Mouse (Mus musculus) forebrain, embryonic 12.5 days (tissue): ENCODE data around the gene Lrch1. TPM values are rescaled to one million over a fixed set of nuclear protein-coding genes. Genes with fewer than 3 reads are reported as not detected.
A peak's percentile ranks its signal among the peaks of the same experiment; 100 is the strongest.

Source experiments
- ATAC-seq: fragments of 200-750 bp; cut with Nextera tagmentation; 2 replicates; pipeline ENCODE4 v1.8.0; 2017; ENCODE audit warnings: moderate TSS enrichment; ENCODE audit not compliant: low FRiP score
- H3K27ac ChIP-seq: fragments of 300-500 bp; sonication (generic); 2 replicates; pipeline ENCODE4 v1.5.1; 2016; ENCODE audit warnings: mild to moderate bottlenecking
- H3K27me3 ChIP-seq: fragments of 300-500 bp; sonication (generic); 2 replicates; pipeline ENCODE4 v1.6.1; 2016; ENCODE audit warnings: mild to moderate bottlenecking
- H3K36me3 ChIP-seq: fragments of 300-500 bp; sonication (generic); replicated peaks from 2 replicates; pipeline ENCODE4 v1.6.1; 2016; ENCODE audit warnings: mild to moderate bottlenecking
- H3K4me1 ChIP-seq: fragments of 300-500 bp; sonication (generic); 2 replicates; pipeline ENCODE4 v1.6.1; 2016
- H3K4me2 ChIP-seq: fragments of 300-500 bp; sonication (generic); 2 replicates; pipeline ENCODE4 v1.6.1; 2016; ENCODE audit warnings: mild to moderate bottlenecking, moderate library complexity
- H3K4me3 ChIP-seq: fragments of 300-500 bp; sonication (generic); replicated peaks from 2 replicates; pipeline ENCODE4 v1.5.1; 2016; ENCODE audit warnings: mild to moderate bottlenecking
- H3K9ac ChIP-seq: fragments of 300-500 bp; sonication (generic); 2 replicates; pipeline ENCODE4 v1.6.1; 2016; ENCODE audit warnings: mild to moderate bottlenecking
- H3K9me3 ChIP-seq: fragments of 300-500 bp; sonication (generic); 2 replicates; pipeline ENCODE4 v1.6.1; 2016
- WGBS: fragments of 180-500 bp; shearing (Covaris S2); methylation state at CpG from one replicate; pipeline ENCODE4 v1.1.7; 2016; 5-methylcytosine and 5-hydroxymethylcytosine counted together
- polyA plus RNA-seq: library from polyadenylated mRNA; unstranded; fragments of >200 nt; fragmentation: Nextera tagmentation; extraction: Ambion mirVana; gene quantifications from 2 replicates; pipeline ENCODE4 v1.2.1, GENCODE M21; 2016

Lrch1 gene
- polyA plus RNA-seq, 1 experiment from 2014 or later: 13.6 TPM

GRCm38 (mm10) chr14:74972687-74973086, 25.0 kb upstream of the Lrch1 start:
- no peaks in the 10 kb centered on the region for H3K27me3 ChIP-seq
- no peak overlapping the region for H3K4me2 ChIP-seq
- WGBS: 85% methylated on average over 5 of the region's 5 CpGs
- no peaks in the 10 kb centered on the region for H3K9me3 ChIP-seq
- H3K36me3 ChIP-seq: no peaks in the 10 kb centered on the region
- H3K27ac ChIP-seq: no peak overlapping the region
- ATAC-seq: no peak
- H3K4me3 ChIP-seq: no peak overlapping the region
- no peaks in the 10 kb centered on the region; the same call in 1 of the 2 replicates for H3K4me1 ChIP-seq
- H3K9ac ChIP-seq: no peak overlapping the region

GRCm38 (mm10) chr14:74972216-74972615, 24.5 kb upstream of the Lrch1 start:
- no peak for ATAC-seq
- WGBS: 65% methylated on average over 3 of the region's 3 CpGs
- no peak overlapping the region for H3K4me2 ChIP-seq
- H3K9ac ChIP-seq: no peak overlapping the region
- no peak overlapping the region for H3K4me3 ChIP-seq
- no peaks in the 10 kb centered on the region; the same call in 1 of the 2 replicates for H3K4me1 ChIP-seq
- H3K36me3 ChIP-seq: no peaks in the 10 kb centered on the region
- H3K27ac ChIP-seq: no peak overlapping the region
- no peaks in the 10 kb centered on the region for H3K9me3 ChIP-seq
- no peaks in the 10 kb centered on the region for H3K27me3 ChIP-seq

- H3K27ac ChIP-seq: no peak overlapping the region
- H3K4me2 ChIP-seq: no peak overlapping the region
- no peak overlapping the region for H3K9ac ChIP-seq
- no peak for ATAC-seq
- no peaks in the 10 kb centered on the region for H3K4me1 ChIP-seq
- 72% methylated on average over 3 of the region's 3 CpGs for WGBS
- no peak overlapping the region for H3K4me3 ChIP-seq
- no peaks in the 10 kb centered on the region for H3K9me3 ChIP-seq
- no peaks in the 10 kb centered on the region for H3K36me3 ChIP-seq
- H3K27me3 ChIP-seq: no peaks in the 10 kb centered on the region
Measured at GRCm38 (mm10) chr14:74963402-74963764, 15.7 kb upstream of the Lrch1 start.

- Histone ChIP-seq H3K4me3 (no peak overlapping the region), H3K9me3 (no peaks in the 10 kb centered on the region), H3K4me1 (no peaks in the 10 kb centered on the region), H3K36me3 (no peaks in the 10 kb centered on the region), H3K4me2 (no peak overlapping the region), H3K9ac (no peak overlapping the region), H3K27ac (no peak overlapping the region), H3K27me3 (no peaks in the 10 kb centered on the region)
- ATAC-seq: no peak
- 88% methylated on average over 8 of the region's 8 CpGs for WGBS
Measured at GRCm38 (mm10) chr14:74962713-74963401, 15.2 kb upstream of the Lrch1 start.

GRCm38 (mm10) chr14:74960568-74960967, 12.9 kb upstream of the Lrch1 start:
- no peak overlapping the region for H3K9ac ChIP-seq
- ATAC-seq: no peak
- no peaks in the 10 kb centered on the region for H3K36me3 ChIP-seq
- no peak overlapping the region for H3K4me2 ChIP-seq
- no peaks in the 10 kb centered on the region for H3K27me3 ChIP-seq
- H3K27ac ChIP-seq: no peak overlapping the region
- H3K4me3 ChIP-seq: no peak overlapping the region
- H3K4me1 ChIP-seq: no peaks in the 10 kb centered on the region
- 79% methylated on average over 5 of the region's 5 CpGs for WGBS
- H3K9me3 ChIP-seq: no peaks in the 10 kb centered on the region

GRCm38 (mm10) chr14:74956702-74957101, 9.0 kb upstream of the Lrch1 start:
- Histone ChIP-seq H3K4me2 (no peak overlapping the region), H3K9ac (no peak overlapping the region), H3K4me1 (no peaks in the 10 kb centered on the region), H3K36me3 (no peaks in the 10 kb centered on the region), H3K27ac (no peak overlapping the region), H3K27me3 (no peaks in the 10 kb centered on the region), H3K9me3 (no peaks in the 10 kb centered on the region), H3K4me3 (no peak overlapping the region)
- no peak for ATAC-seq
- 57% methylated on average over 2 of the region's 2 CpGs for WGBS

GRCm38 (mm10) chr14:74956234-74956633, 8.6 kb upstream of the Lrch1 start:
- Histone ChIP-seq H3K27ac (no peak overlapping the region), H3K4me3 (no peak overlapping the region), H3K36me3 (no peaks in the 10 kb centered on the region), H3K9me3 (no peaks in the 10 kb centered on the region), H3K4me1 (no peaks in the 10 kb centered on the region), H3K4me2 (no peak overlapping the region), H3K9ac (no peak overlapping the region), H3K27me3 (no peaks in the 10 kb centered on the region)
- 84% methylated on average over 1 of the region's 1 CpGs for WGBS
- ATAC-seq: no peak

GRCm38 (mm10) chr14:74948426-74949240, 957 bp upstream of the Lrch1 start:
- no peak for ATAC-seq
- no peaks in the 10 kb centered on the region for H3K27me3 ChIP-seq

GRCm38 (mm10) chr14:74948014-74948396, 329 bp upstream of the Lrch1 start:
- Histone ChIP-seq H3K27me3 (no peaks in the 10 kb centered on the region), H3K4me2 (peak overlapping the region; percentile 83), H3K36me3 (no peaks in the 10 kb centered on the region), H3K27ac (peak overlapping the region; percentile 77), H3K9me3 (no peaks in the 10 kb centered on the region), H3K4me3 (peak overlapping the region; percentile 82), H3K9ac (peak overlapping the region; percentile 83), H3K4me1 (peaks cover 15% of the 10 kb centered on the region)
- no peak; the same call in 1 of the 2 replicates for ATAC-seq
- WGBS: 30% methylated on average over 13 of the region's 13 CpGs

More at GRCm38 (mm10) chr14:74948426-74949240, 957 bp upstream of the Lrch1 start:
- H3K36me3 ChIP-seq: no peaks in the 10 kb centered on the region
- no peak overlapping the region for H3K9ac ChIP-seq
- no peak overlapping the region; the same call in 1 of the 2 replicates for H3K27ac ChIP-seq
- peak overlapping the region; percentile 82 for H3K4me3 ChIP-seq
- H3K4me1 ChIP-seq: peaks cover 15% of the 10 kb centered on the region
- no peaks in the 10 kb centered on the region for H3K9me3 ChIP-seq
- peak overlapping the region; percentile 83 for H3K4me2 ChIP-seq
- WGBS: 57% methylated on average over 14 of the region's 14 CpGs

- Histone ChIP-seq H3K4me1 (peaks cover 15% of the 10 kb centered on the region), H3K4me3 (peak overlapping the region; percentile 82), H3K9me3 (no peaks in the 10 kb centered on the region), H3K36me3 (no peaks in the 10 kb centered on the region), H3K27ac (peak overlapping the region; percentile 77), H3K27me3 (no peaks in the 10 kb centered on the region), H3K4me2 (peak overlapping the region; percentile 83), H3K9ac (peak overlapping the region; percentile 83)
- WGBS: 0% methylated on average over 56 of the region's 56 CpGs
- ATAC-seq: peak; percentile 78
Measured at GRCm38 (mm10) chr14:74946751-74947375, 813 bp downstream of the Lrch1 start.

- WGBS: 4% methylated on average over 13 of the region's 13 CpGs
- H3K4me3 ChIP-seq: peak overlapping the region; percentile 82
- ATAC-seq: peak; percentile 10; the same call in 1 of the 2 replicates
- H3K4me1 ChIP-seq: peaks cover 15% of the 10 kb centered on the region
- no peak overlapping the region for H3K27ac ChIP-seq
- H3K27me3 ChIP-seq: no peaks in the 10 kb centered on the region
- H3K9ac ChIP-seq: peak overlapping the region; percentile 83
- no peaks in the 10 kb centered on the region for H3K9me3 ChIP-seq
- peak overlapping the region; percentile 83 for H3K4me2 ChIP-seq
- no peaks in the 10 kb centered on the region for H3K36me3 ChIP-seq
Measured at GRCm38 (mm10) chr14:74946321-74946750, 1.3 kb downstream of the Lrch1 start.
